Mouse (Mus musculus) stomach, postnatal 0 days (tissue): ENCODE results near the gene Mapt. TPM values are rescaled to one million over a fixed set of nuclear protein-coding genes. Genes with fewer than 3 reads are reported as not detected.

Experiments
- ATAC-seq: fragments of 200-750 bp; cut with Nextera tagmentation; 2 replicates; pipeline ENCODE4 v1.8.0; 2017; ENCODE audit not compliant: low FRiP score, low TSS enrichment
- DNase-seq: peaks from one replicate; pipeline ENCODE4 v3.0.0-alpha.2; 2016; ENCODE audit warnings: low spot score
- H3K27ac ChIP-seq: fragments of 300-500 bp; sonication (generic); replicated peaks from 2 replicates; pipeline ENCODE4 v1.5.1; 2014; ENCODE audit warnings: mild to moderate bottlenecking, control low read depth
- H3K27me3 ChIP-seq: fragments of 300-500 bp; sonication (generic); 2 replicates; pipeline ENCODE4 v1.6.1; 2014; ENCODE audit warnings: low read length; ENCODE audit not compliant: control insufficient read depth, insufficient read depth
- H3K36me3 ChIP-seq: fragments of 300-500 bp; sonication (generic); 2 replicates; pipeline ENCODE4 v1.6.1; 2014; ENCODE audit warnings: low read length, mixed read lengths; ENCODE audit not compliant: control insufficient read depth, insufficient read depth
- H3K4me1 ChIP-seq: fragments of 300-500 bp; sonication (generic); replicated peaks from 2 replicates; pipeline ENCODE4 v1.6.1; 2014; ENCODE audit warnings: antibody characterized with exemption; ENCODE audit not compliant: control insufficient read depth, insufficient read depth
- H3K4me2 ChIP-seq: fragments of 300-500 bp; sonication (generic); replicated peaks from 2 replicates; pipeline ENCODE4 v1.6.1; 2014; ENCODE audit warnings: low read depth, mild to moderate bottlenecking, control low read depth, moderate library complexity
- H3K4me3 ChIP-seq: fragments of 300-500 bp; sonication (generic); 2 replicates; pipeline ENCODE4 v1.5.1; 2014; ENCODE audit warnings: low read depth, low read length, control low read depth
- H3K9ac ChIP-seq: fragments of 300-500 bp; sonication (generic); 2 replicates; pipeline ENCODE4 v1.6.1; 2014; ENCODE audit warnings: mild to moderate bottlenecking, low read length, control low read depth, mixed read lengths
- H3K9me3 ChIP-seq: fragments of 300-500 bp; sonication (generic); 2 replicates; pipeline ENCODE4 v1.6.1; 2016; ENCODE audit warnings: low read length; ENCODE audit not compliant: control insufficient read depth
- CTCF ChIP-seq: IDR thresholded peaks from 2 replicates; pipeline ENCODE4 v1.5.1; 2016; ENCODE audit warnings: antibody characterized with exemption, low read depth, mild to moderate bottlenecking, moderate library complexity
- EP300 ChIP-seq: optimal IDR thresholded peaks from 2 replicates; pipeline ENCODE3; 2016; ENCODE audit warnings: antibody characterized with exemption
- WGBS: fragments of 180-500 bp; shearing (Covaris S2); extraction: QIAGEN DNeasy Blood & Tissue Kit; methylation state at CpG from one replicate; pipeline ENCODE4 v1.1.7; 2014; 5-methylcytosine and 5-hydroxymethylcytosine counted together
- polyA plus RNA-seq: library from polyadenylated mRNA; unstranded; fragments of >200 nt; fragmentation: Nextera tagmentation; extraction: Ambion mirVana; gene quantifications from 2 replicates; pipeline ENCODE4 v1.2.1, GENCODE M21; 2015

The Mapt gene
- polyA plus RNA-seq, 1 experiment from 2014 or later = 8.2 TPM

- no peaks in the 10 kb centered on the region for H3K27me3 ChIP-seq
- H3K9ac ChIP-seq = no peak overlapping the region
- no peak overlapping the region for H3K4me2 ChIP-seq
- TF ChIP-seq EP300 (no peak), CTCF (no peak)
- H3K27ac ChIP-seq = no peak overlapping the region
- 69% methylated on average over 6 of the region's 6 CpGs for WGBS
- no peaks in the 10 kb centered on the region for H3K9me3 ChIP-seq
- DNase-seq (no peak), ATAC-seq (no peak)
- H3K36me3 ChIP-seq = no peaks in the 10 kb centered on the region
- H3K4me1 ChIP-seq = no peaks in the 10 kb centered on the region
- no peak overlapping the region for H3K4me3 ChIP-seq
Observed at GRCm38 (mm10) chr11:104247141-104247717, 16.0 kb downstream of the Mapt start.

- DNase-seq = no peak
- 49% methylated on average over 8 of the region's 8 CpGs for WGBS
- Histone ChIP-seq H3K27ac (no peak overlapping the region), H3K4me1 (no peaks in the 10 kb centered on the region), H3K9me3 (no peaks in the 10 kb centered on the region), H3K36me3 (no peaks in the 10 kb centered on the region), H3K27me3 (no peaks in the 10 kb centered on the region), H3K9ac (no peak overlapping the region), H3K4me2 (no peak overlapping the region), H3K4me3 (no peak overlapping the region)
- ATAC-seq = no peak
- TF ChIP-seq EP300 (no peak), CTCF (no peak)
Observed at GRCm38 (mm10) chr11:104249420-104249819, 18.2 kb downstream of the Mapt start.

- TF ChIP-seq CTCF = no peak
- TF ChIP-seq EP300 = no peak
- no peak for DNase-seq
- no peak for ATAC-seq
- no peak overlapping the region for H3K4me2 ChIP-seq
- H3K9ac ChIP-seq = no peak overlapping the region
- H3K27me3 ChIP-seq = no peaks in the 10 kb centered on the region
- WGBS = 70% methylated on average over 6 of the region's 6 CpGs
- H3K36me3 ChIP-seq = no peaks in the 10 kb centered on the region
- no peak overlapping the region for H3K4me3 ChIP-seq
- no peak overlapping the region for H3K27ac ChIP-seq
- no peaks in the 10 kb centered on the region for H3K9me3 ChIP-seq
- H3K4me1 ChIP-seq = no peaks in the 10 kb centered on the region
Observed at GRCm38 (mm10) chr11:104251121-104251520, 19.9 kb downstream of the Mapt start.

- no peak overlapping the region for H3K27ac ChIP-seq
- no peak overlapping the region for H3K9ac ChIP-seq
- ATAC-seq (no peak), DNase-seq (no peak)
- TF ChIP-seq CTCF = no peak
- TF ChIP-seq EP300 = no peak
- no peak overlapping the region for H3K4me3 ChIP-seq
- H3K27me3 ChIP-seq = no peaks in the 10 kb centered on the region
- H3K9me3 ChIP-seq = no peaks in the 10 kb centered on the region
- no peak overlapping the region for H3K4me2 ChIP-seq
- H3K4me1 ChIP-seq = no peaks in the 10 kb centered on the region
- H3K36me3 ChIP-seq = no peaks in the 10 kb centered on the region
- WGBS = 59% methylated on average over 3 of the region's 3 CpGs
Observed at GRCm38 (mm10) chr11:104252094-104252493, 20.9 kb downstream of the Mapt start.

GRCm38 (mm10) chr11:104254408-104255039 lies 23.3 kb downstream of the Mapt start:
- H3K4me2 ChIP-seq = no peak overlapping the region
- H3K9me3 ChIP-seq = no peaks in the 10 kb centered on the region
- H3K4me3 ChIP-seq = no peak overlapping the region
- no peak overlapping the region for H3K9ac ChIP-seq
- WGBS = 80% methylated on average over 10 of the region's 10 CpGs
- TF ChIP-seq EP300 = no peak
- no peak for TF ChIP-seq CTCF
- H3K36me3 ChIP-seq = no peaks in the 10 kb centered on the region
- no peak for ATAC-seq
- H3K27ac ChIP-seq = no peak overlapping the region
- H3K4me1 ChIP-seq = no peaks in the 10 kb centered on the region
- no peaks in the 10 kb centered on the region for H3K27me3 ChIP-seq
- no peak for DNase-seq

GRCm38 (mm10) chr11:104256179-104256578 lies 25.0 kb downstream of the Mapt start:
- H3K27ac ChIP-seq = no peak overlapping the region

More at GRCm38 (mm10) chr11:104256179-104256578, 25.0 kb downstream of the Mapt start:
- 87% methylated on average over 2 of the region's 2 CpGs for WGBS
- TF ChIP-seq EP300 (no peak), CTCF (no peak)
- no peak overlapping the region for H3K4me2 ChIP-seq
- H3K36me3 ChIP-seq = no peaks in the 10 kb centered on the region
- ATAC-seq (no peak), DNase-seq (no peak)
- H3K9ac ChIP-seq = no peak overlapping the region
- H3K4me3 ChIP-seq = no peak overlapping the region
- H3K4me1 ChIP-seq = no peaks in the 10 kb centered on the region
- no peaks in the 10 kb centered on the region for H3K27me3 ChIP-seq
- H3K9me3 ChIP-seq = no peaks in the 10 kb centered on the region
